8 mouse cellular contexts compared by ENCODE assay signal in the genomic region with DNA sequence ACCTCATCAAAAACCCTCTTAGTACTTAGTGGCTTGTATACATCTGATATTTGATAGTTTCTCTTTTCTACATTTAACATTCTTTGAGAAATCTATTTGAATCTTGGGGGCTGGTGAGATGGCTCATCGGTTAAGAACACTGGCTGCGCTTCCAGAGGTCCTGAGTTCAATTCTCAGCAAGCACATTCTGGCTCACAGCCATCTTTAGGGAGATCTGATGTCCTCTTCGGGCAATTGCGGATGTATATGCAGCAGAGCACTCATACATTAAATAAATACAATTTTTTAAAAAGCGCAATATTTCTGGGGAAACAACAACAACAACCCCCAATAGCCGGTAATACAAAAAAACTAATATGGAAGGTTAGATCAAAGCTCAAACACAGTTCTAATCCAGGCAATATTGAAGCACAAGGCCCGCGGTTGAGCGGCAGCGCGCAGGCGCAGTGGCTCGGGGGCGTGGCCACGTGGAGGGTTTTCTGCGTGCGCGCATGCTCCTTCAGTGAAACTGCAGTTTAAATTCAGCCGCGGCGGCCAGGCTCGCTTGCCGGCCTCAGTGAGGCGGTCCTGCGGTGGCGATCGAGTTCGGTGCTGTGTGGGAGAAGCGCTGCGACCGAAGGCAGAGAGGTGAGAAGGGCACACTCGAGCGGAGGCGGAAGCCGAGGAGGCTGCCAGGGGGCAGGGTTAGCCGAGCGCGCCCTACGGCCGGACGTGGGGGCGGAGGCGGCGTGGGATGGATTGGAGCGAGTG. TPM values are rescaled to one million over a fixed set of nuclear protein-coding genes. Genes with fewer than 3 reads are reported as not detected.
A peak's percentile ranks its signal among the peaks of the same experiment; 100 is the strongest.
DNase-seq lines count a peak whose midpoint lies in the region; ATAC-seq lines count a peak whose summit lies in the region.

A gene (plus strand): TSS at position 455 of the 750 bp plus-strand sequence.

- H3K27me3 ChIP-seq in embryonic facial prominence, embryonic 11.5 days (ENCODE audit: control insufficient read depth, insufficient read depth, low read length), result no peaks in the 10 kb centered on the region
- no peaks in the 10 kb centered on the region for H3K27me3 ChIP-seq in limb, embryonic 10.5 days (ENCODE audit: low read depth, poor library complexity, severe bottlenecking)
- H3K27me3 ChIP-seq in midbrain, embryonic 12.5 days, result no peaks in the 10 kb centered on the region

- ATAC-seq in embryonic facial prominence, embryonic 11.5 days (replicated peaks; ENCODE audit: insufficient number of reproducible peaks, low FRiP score, low TSS enrichment, low read depth), result peak; percentile 83
- peak; percentile 87 for ATAC-seq in midbrain, embryonic 12.5 days (ENCODE audit: low FRiP score, low read depth)

- no peaks in the 10 kb centered on the region for H3K9me3 ChIP-seq in embryonic facial prominence, embryonic 11.5 days (replicated peaks; ENCODE audit: control insufficient read depth, low read length)
- no peaks in the 10 kb centered on the region for H3K9me3 ChIP-seq in limb, embryonic 10.5 days (replicated peaks)
- H3K9me3 ChIP-seq in midbrain, embryonic 12.5 days, result no peaks in the 10 kb centered on the region

- peak; percentile 98 for DNase-seq in 3134 (ENCODE audit: extremely low read depth, insufficient read length, low spot score)
- DNase-seq in adrenal gland, postnatal 25 days, result peak; percentile 96
- DNase-seq in embryonic facial prominence, embryonic 11.5 days (ENCODE audit: low spot score), result peak; percentile 93
- peak; percentile 99 for DNase-seq in heart, adult 11 months
- peak; percentile 87 for DNase-seq in kidney, adult 11 months
- DNase-seq in limb, embryonic 10.5 days (ENCODE audit: low spot score), result peak; percentile 96
- peak; percentile 86 for DNase-seq in skeletal muscle tissue, adult 2 months (ENCODE audit: low read depth, low spot score)

- H3K4me3 ChIP-seq in embryonic facial prominence, embryonic 11.5 days (ENCODE audit: low read depth, low read length), result peak within 1 kb of the TSS; percentile 80
- H3K4me3 ChIP-seq in limb, embryonic 10.5 days, result peak within 1 kb of the TSS; percentile 92
- H3K4me3 ChIP-seq in midbrain, embryonic 12.5 days, result peak within 1 kb of the TSS; percentile 68

- WGBS in embryonic facial prominence, embryonic 11.5 days, result 5% methylated on average over 45 of the region's 45 CpGs
- WGBS in limb, embryonic 10.5 days, result 6% methylated on average over 45 of the region's 45 CpGs
- whole genome bisulfite sequencing in midbrain, embryonic 12.5 days, result 7% methylated on average over 45 of the region's 45 CpGs

- no peaks in the 10 kb centered on the region for H3K4me1 ChIP-seq in embryonic facial prominence, embryonic 11.5 days (ENCODE audit: control insufficient read depth, insufficient read depth, low read length)
- H3K4me1 ChIP-seq in limb, embryonic 10.5 days, result peaks cover 15% of the 10 kb centered on the region
- peaks cover 17% of the 10 kb centered on the region for H3K4me1 ChIP-seq in midbrain, embryonic 12.5 days

- H3K9ac ChIP-seq in embryonic facial prominence, embryonic 11.5 days (replicated peaks; ENCODE audit: low read length), result peak within 1 kb of the TSS; percentile 80
- H3K9ac ChIP-seq in midbrain, embryonic 12.5 days (replicated peaks), result peak within 1 kb of the TSS; percentile 63

- H3K36me3 ChIP-seq in embryonic facial prominence, embryonic 11.5 days (replicated peaks; ENCODE audit: control insufficient read depth, insufficient read depth, low read depth, low read length), result peaks cover 3% of the 10 kb centered on the region
- peaks cover 45% of the 10 kb centered on the region for H3K36me3 ChIP-seq in limb, embryonic 10.5 days
- H3K36me3 ChIP-seq in midbrain, embryonic 12.5 days, result peaks cover 42% of the 10 kb centered on the region

- peak within 1 kb of the TSS; percentile 82 for H3K27ac ChIP-seq in embryonic facial prominence, embryonic 11.5 days (replicated peaks; ENCODE audit: low read depth, low read length)
- H3K27ac ChIP-seq in limb, embryonic 10.5 days, result peak within 1 kb of the TSS; percentile 93
- H3K27ac ChIP-seq in midbrain, embryonic 12.5 days (replicated peaks), result peak within 1 kb of the TSS; percentile 68

- peak within 1 kb of the TSS; percentile 48 for H3K4me2 ChIP-seq in embryonic facial prominence, embryonic 11.5 days (ENCODE audit: low read depth, low read length)
- H3K4me2 ChIP-seq in midbrain, embryonic 12.5 days (replicated peaks), result peak within 1 kb of the TSS; percentile 66

RNA-seq across cellular contexts. Expression of the gene that starts here (rescaled TPM):
- 9.7 and 11.1 TPM in 2 replicates for total RNA-seq in adrenal gland, postnatal 25 days (2021)
- 17.6 and 19.4 TPM in 2 replicates for polyA plus RNA-seq in embryonic facial prominence, embryonic 11.5 days (2014; fragmentation: Nextera tagmentation; extraction: Ambion mirVana)
- 38.6 and 41.6 TPM in 2 replicates for polyA plus RNA-seq in limb, embryonic 10.5 days (2016; fragmentation: Nextera tagmentation; extraction: Ambion mirVana)
- 20.0 and 21.3 TPM in 2 replicates for polyA plus RNA-seq in midbrain, embryonic 12.5 days (2016; fragmentation: Nextera tagmentation; extraction: Ambion mirVana)

Comparison
In these comparisons a context has a peak if more than half of its experiments do, and no peak if none do; other contexts are left out.
1. Peak in every context shown above with its lines: DNase-seq, ATAC-seq, H3K4me3 ChIP-seq and H3K27ac ChIP-seq.